Mouse (Mus musculus) lung, adult 2 months (tissue): ENCODE data around the gene Cyfip2.

Experiments used
- CTCF ChIP-seq: fragments of 200-500 bp; IDR thresholded peaks from 2 replicates; pipeline ENCODE4 v1.5.1; 2011; ENCODE audit warnings: mild to moderate bottlenecking, low read length, control low read depth; ENCODE audit not compliant: insufficient read depth
- POLR2A ChIP-seq: fragments of 200-500 bp; IDR thresholded peaks from 2 replicates; pipeline ENCODE4 v1.6.1; 2011; ENCODE audit warnings: low read depth, mild to moderate bottlenecking, control low read depth, low read length, borderline replicate concordance; ENCODE audit errors: extremely low read depth

GRCm38 (mm10) chr11:46235334-46235733 lies 77.3 kb downstream of the Cyfip2 start, which contains the start of gene Fndc9:
- TF ChIP-seq POLR2A (no peak), CTCF (no peak)
